ENCODE assay signal across 10 mouse cellular contexts in the genomic region with DNA sequence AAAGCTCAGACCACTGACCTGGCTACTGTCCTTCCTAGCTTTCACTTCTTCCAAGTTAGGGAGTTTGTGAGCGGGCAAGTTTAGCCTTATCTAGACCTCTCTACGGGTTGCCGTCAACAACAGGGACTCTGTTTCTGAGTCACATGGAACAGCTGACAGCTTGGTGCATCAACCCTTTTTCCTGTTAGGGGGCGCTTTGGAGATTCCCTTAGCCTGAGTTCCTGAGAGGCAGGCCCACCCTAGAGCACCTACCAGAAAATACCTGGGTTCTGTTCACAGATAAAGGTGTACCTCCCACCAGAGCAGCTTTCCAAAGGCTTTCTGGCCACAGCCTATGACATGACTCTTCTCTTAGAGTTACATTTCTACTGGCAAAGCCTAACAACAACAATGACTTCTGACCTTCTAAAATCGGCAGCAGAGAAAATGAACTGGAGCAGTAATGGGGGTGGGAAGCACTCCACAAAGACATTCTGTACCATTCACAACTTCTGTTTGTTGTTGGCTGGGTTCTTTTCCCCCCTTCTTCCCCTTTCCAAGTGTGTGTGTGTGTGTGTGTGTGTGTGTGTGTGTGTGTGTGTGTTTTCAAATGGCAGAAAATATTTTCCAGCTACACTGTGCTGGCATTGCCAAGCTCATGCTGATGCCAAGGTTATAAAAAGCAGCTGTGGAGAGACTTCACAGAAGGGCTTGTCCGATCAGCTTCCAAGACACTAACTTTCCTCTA. TPM values are rescaled to one million over a fixed set of nuclear protein-coding genes. Genes with fewer than 3 reads are reported as not detected.
DNase-seq lines count a peak whose midpoint lies in the region; ATAC-seq and TF ChIP-seq lines count a peak whose summit lies in the region.
"Had no signal": no experiment of that assay in that cellular context is flagged by ENCODE, and none has a peak within 500 bp of the region (broad histone marks: within the 10 kb centered on the region; RNA-seq: fewer than 3 reads in every experiment).

No protein-coding gene starts in this region.

- TF ChIP-seq POLR2A in CH12.LX (IDR thresholded peaks at IDR 0.05; ENCODE audit: low read depth, low read length), result no peak

- no peaks in the 10 kb centered on the region for H3K27me3 ChIP-seq in forebrain, postnatal 0 days (ENCODE audit: insufficient read depth, low read length)
- H3K27me3 ChIP-seq in forebrain, embryonic 12.5 days, result no peaks in the 10 kb centered on the region
- no peaks in the 10 kb centered on the region for H3K27me3 ChIP-seq in CH12.LX (replicated peaks)
- no peaks in the 10 kb centered on the region for H3K27me3 ChIP-seq in embryonic facial prominence, embryonic 15.5 days
- no peaks in the 10 kb centered on the region for H3K27me3 ChIP-seq in midbrain, embryonic 15.5 days (replicated peaks)
- H3K27me3 ChIP-seq: liver, embryonic 13.5 days had no signal

- H3K79me2 ChIP-seq in CH12.LX (replicated peaks; ENCODE audit: control insufficient read depth, extremely low read depth, insufficient read depth, poor library complexity, severe bottlenecking), result no peaks in the 10 kb centered on the region

- no peaks in the 10 kb centered on the region for H3K36me3 ChIP-seq in forebrain, postnatal 0 days (ENCODE audit: insufficient read depth)
- no peaks in the 10 kb centered on the region for H3K36me3 ChIP-seq in forebrain, embryonic 12.5 days (replicated peaks)
- peaks cover 4 to 21% of the 10 kb centered on the region in 2 experiments for H3K36me3 ChIP-seq in CH12.LX (replicated peaks in 1 of 2; ENCODE audit: control insufficient read depth in 1 of 2, insufficient read depth in 1 of 2, low read length in 1 of 2)
- H3K36me3 ChIP-seq in embryonic facial prominence, embryonic 15.5 days, result no peaks in the 10 kb centered on the region; the same call in 1 of the 2 replicates
- no peaks in the 10 kb centered on the region for H3K36me3 ChIP-seq in midbrain, embryonic 15.5 days (replicated peaks)
- H3K36me3 ChIP-seq: liver, embryonic 13.5 days had no signal

- peak; percentile 25 for DNase-seq in forebrain, postnatal 0 days
- DNase-seq in CH12.LX (ENCODE audit: extremely low read depth), result no peak
- DNase-seq in heart, postnatal 36 days, result peak; percentile 56 to 64
- DNase-seq in layer of hippocampus, postnatal 10 days (ENCODE audit: low spot score in 2 of 2), result no peak
- no peak for DNase-seq in left cerebral cortex, adult 11 months (ENCODE audit: low spot score)
- DNase-seq: liver, embryonic 13.5 days had no signal

- no peak for ATAC-seq in forebrain, postnatal 0 days
- ATAC-seq in forebrain, embryonic 12.5 days (ENCODE audit: low FRiP score), result no peak
- peak; percentile 59; the same call in 1 of the 2 replicates for ATAC-seq in embryonic facial prominence, embryonic 15.5 days (ENCODE audit: insufficient number of reproducible peaks, low FRiP score, low TSS enrichment, low read depth)
- ATAC-seq in midbrain, embryonic 15.5 days (replicated peaks), result no peak

- in situ Hi-C loops in CH12.LX (cut with MboI; ENCODE audit: low pct_ligation_motif_present, low pct_unique_long_range_greater_than_20kb, low sequenced_read_pairs), result loop anchor here (5.0 kb wide), 2 partner anchors 35 to 65 kb away; no protein-coding TSS in a partner anchor

- no peak overlapping the region for H3K9ac ChIP-seq in forebrain, postnatal 0 days
- H3K9ac ChIP-seq in forebrain, embryonic 12.5 days, result no peak overlapping the region
- H3K9ac ChIP-seq in CH12.LX (ENCODE audit: insufficient read depth, low read depth), result no peak overlapping the region
- H3K9ac ChIP-seq in embryonic facial prominence, embryonic 15.5 days, result no peak overlapping the region
- H3K9ac ChIP-seq in midbrain, embryonic 15.5 days, result no peak overlapping the region
- H3K9ac ChIP-seq: liver, embryonic 13.5 days had no signal

- H3K9me3 ChIP-seq in forebrain, postnatal 0 days (ENCODE audit: low read length), result no peaks in the 10 kb centered on the region
- no peaks in the 10 kb centered on the region for H3K9me3 ChIP-seq in forebrain, embryonic 12.5 days
- H3K9me3 ChIP-seq in CH12.LX (replicated peaks; ENCODE audit: low read length), result no peaks in the 10 kb centered on the region
- H3K9me3 ChIP-seq in embryonic facial prominence, embryonic 15.5 days (replicated peaks), result no peaks in the 10 kb centered on the region
- H3K9me3 ChIP-seq in midbrain, embryonic 15.5 days, result no peaks in the 10 kb centered on the region
- H3K9me3 ChIP-seq: liver, embryonic 13.5 days had no signal

- TF ChIP-seq RAD21 in CH12.LX (IDR thresholded peaks at IDR 0.05; ENCODE audit: low read depth, low read length), result no peak; the same call in 1 of the 2 replicates

- no peak overlapping the region for H3K27ac ChIP-seq in forebrain, postnatal 0 days (ENCODE audit: low read depth, low read length)
- H3K27ac ChIP-seq in forebrain, embryonic 12.5 days, result no peak overlapping the region
- no peak overlapping the region for H3K27ac ChIP-seq in CH12.LX (ENCODE audit: insufficient read depth, low read depth)
- peak overlapping the region; percentile 83 for H3K27ac ChIP-seq in embryonic facial prominence, embryonic 15.5 days (replicated peaks)
- no peak overlapping the region for H3K27ac ChIP-seq in midbrain, embryonic 15.5 days
- H3K27ac ChIP-seq: liver, embryonic 13.5 days had no signal

- intact Hi-C loops in heart, postnatal 36 days (cut with DNase I), result loop anchor here (5.0 kb wide), 2 partner anchors 110 to 350 kb away; no protein-coding TSS in a partner anchor

- no peak overlapping the region for H3K4me2 ChIP-seq in forebrain, postnatal 0 days (ENCODE audit: low read depth)
- no peak overlapping the region for H3K4me2 ChIP-seq in forebrain, embryonic 12.5 days
- H3K4me2 ChIP-seq in CH12.LX (ENCODE audit: insufficient read depth, low read depth, poor library complexity, severe bottlenecking), result no peak overlapping the region
- no peak overlapping the region for H3K4me2 ChIP-seq in embryonic facial prominence, embryonic 15.5 days (replicated peaks)
- no peak overlapping the region for H3K4me2 ChIP-seq in midbrain, embryonic 15.5 days
- H3K4me2 ChIP-seq: liver, embryonic 13.5 days had no signal

- no peaks in the 10 kb centered on the region; the same call in 1 of the 2 replicates for H3K4me1 ChIP-seq in forebrain, postnatal 0 days (ENCODE audit: insufficient read depth)
- H3K4me1 ChIP-seq in forebrain, embryonic 12.5 days, result peaks cover 18% of the 10 kb centered on the region
- H3K4me1 ChIP-seq in CH12.LX (ENCODE audit: control insufficient read depth in 1 of 2, insufficient read depth in 2 of 2), result peaks cover 9 to 52% of the 10 kb centered on the region in 2 experiments; a peak in 3 of 4 replicates
- peaks cover 56% of the 10 kb centered on the region for H3K4me1 ChIP-seq in embryonic facial prominence, embryonic 15.5 days
- H3K4me1 ChIP-seq in midbrain, embryonic 15.5 days, result peaks cover 10% of the 10 kb centered on the region

- dilution Hi-C loops in CH12.LX (cut with MboI; ENCODE audit: extremely low pct_ligation_motif_present, extremely low pct_unique_long_range_greater_than_20kb, low sequenced_read_pairs), result loop anchor here (25.0 kb wide), 1 partner anchor 430 kb away; a partner anchor contains a TSS

- no peak overlapping the region for H3K4me3 ChIP-seq in forebrain, postnatal 0 days (ENCODE audit: low read depth, low read length)
- H3K4me3 ChIP-seq in forebrain, embryonic 12.5 days (replicated peaks), result no peak overlapping the region
- H3K4me3 ChIP-seq in CH12.LX (replicated peaks in 1 of 3; ENCODE audit: low read depth in 2 of 3, low read length in 2 of 3, poor library complexity in 1 of 3), result no peak overlapping the region
- no peak overlapping the region for H3K4me3 ChIP-seq in embryonic facial prominence, embryonic 15.5 days (replicated peaks)
- H3K4me3 ChIP-seq in midbrain, embryonic 15.5 days, result no peak overlapping the region
- H3K4me3 ChIP-seq: erythroblast, embryonic 14.5 days; liver, embryonic 13.5 days had no signal

- TF ChIP-seq EP300 in CH12.LX (IDR thresholded peaks at IDR 0.05; ENCODE audit: low read length), result no peak

- TF ChIP-seq CTCF in forebrain, postnatal 0 days (IDR thresholded peaks at IDR 0.05; ENCODE audit: low read depth), result 0 out of 2 replicates have a peak, but pooled peaks have one; percentile 12
- TF ChIP-seq CTCF in CH12.LX (conservative IDR thresholded peaks at IDR 0.05 in 1 of 2, IDR thresholded peaks at IDR 0.05 in 1 of 2; ENCODE audit: low read depth in 2 of 2, low read length in 2 of 2), result peak in 1 of 2 experiments; percentile 46; a peak in 2 of 4 replicates

- WGBS in forebrain, postnatal 0 days, result 58% methylated on average over 6 of the region's 6 CpGs
- 62% methylated on average over 6 of the region's 6 CpGs for WGBS in forebrain, embryonic 12.5 days
- 47% methylated on average over 6 of the region's 6 CpGs for WGBS in embryonic facial prominence, embryonic 15.5 days
- 73% methylated on average over 6 of the region's 6 CpGs for WGBS in midbrain, embryonic 15.5 days

TF ChIP-seq in CH12.LX, 34 proteins besides CTCF, POLR2A, EP300 and RAD21 (continues in another document):
- TF ChIP-seq ETS1 (conservative IDR thresholded peaks at IDR 0.05; ENCODE audit: low read depth, low read length) (peak; percentile 40; the same call in 1 of the 2 replicates), SMC3 (IDR thresholded peaks at IDR 0.05; ENCODE audit: low read depth, low read length) (peak; percentile 19)

RNA-seq across cellular contexts. Expression of a gene that starts 28.3 kb away (rescaled TPM):
- 181 and 195 TPM in 2 replicates for total RNA-seq in forebrain, postnatal 0 days (2014; rRNA removed)
- polyA plus RNA-seq in forebrain, postnatal 0 days (2015; fragmentation: Nextera tagmentation; extraction: Ambion mirVana), result 228 and 256 TPM in 2 replicates
- 194 and 201 TPM in 2 replicates for polyA plus RNA-seq in forebrain, embryonic 12.5 days (2016; fragmentation: Nextera tagmentation; extraction: Ambion mirVana)
- total RNA-seq in CH12.LX (2012; rRNA removed), result 337 and 394 TPM in 2 replicates
- 130 and 151 TPM in 2 replicates for total RNA-seq in CH12.LX (2014; rRNA removed)
- polyA plus RNA-seq in CH12.LX (2012; ENCODE audit: insufficient read length, low read depth), result 513 TPM in 2 replicates
- 185 and 193 TPM in 2 replicates for polyA plus RNA-seq in embryonic facial prominence, embryonic 15.5 days (2015; fragmentation: Nextera tagmentation; extraction: Ambion mirVana)
- 10 to 100 TPM; 81.7 to 91.3 TPM for total RNA-seq in heart, postnatal 36 days (2021)
- 100 to 1,000 TPM; 186 to 197 TPM for total RNA-seq in layer of hippocampus, postnatal 10 days (2021)
- polyA plus RNA-seq in midbrain, embryonic 15.5 days (2015; fragmentation: Nextera tagmentation; extraction: Ambion mirVana), result 197 and 198 TPM in 2 replicates

RNA-seq across cellular contexts. Expression of a gene that starts 53.5 kb away (rescaled TPM):
- 24.7 and 26.1 TPM in 2 replicates for total RNA-seq in forebrain, postnatal 0 days (2014; rRNA removed)
- polyA plus RNA-seq in forebrain, postnatal 0 days (2015; fragmentation: Nextera tagmentation; extraction: Ambion mirVana), result 23.2 and 31.1 TPM in 2 replicates
- polyA plus RNA-seq in forebrain, embryonic 12.5 days (2016; fragmentation: Nextera tagmentation; extraction: Ambion mirVana), result 30.4 and 33.0 TPM in 2 replicates
- total RNA-seq in CH12.LX (2012; rRNA removed) (24.8 and 29.8 TPM in 2 replicates), CH12.LX (2014; rRNA removed) (42.7 and 47.2 TPM in 2 replicates)
- 42.3 and 52.4 TPM in 2 replicates for polyA plus RNA-seq in CH12.LX (2012; ENCODE audit: insufficient read length, low read depth)
- polyA plus RNA-seq in embryonic facial prominence, embryonic 15.5 days (2015; fragmentation: Nextera tagmentation; extraction: Ambion mirVana), result 23.1 and 23.7 TPM in 2 replicates
- 1 to 10 TPM; 3.1 to 3.4 TPM for total RNA-seq in heart, postnatal 36 days (2021)
- total RNA-seq in layer of hippocampus, postnatal 10 days (2021), result 10 to 100 TPM; 17.4 to 19.5 TPM
- 24.8 and 26.5 TPM in 2 replicates for polyA plus RNA-seq in midbrain, embryonic 15.5 days (2015; fragmentation: Nextera tagmentation; extraction: Ambion mirVana)

Comparison
In these comparisons a context has a peak if more than half of its experiments do, and no peak if none do; other contexts are left out.
1. DNase-seq: peak in forebrain, postnatal 0 days (single experiment) and heart, postnatal 36 days (2 of 2); none in CH12.LX (single experiment), layer of hippocampus, postnatal 10 days (0 of 2) and left cerebral cortex, adult 11 months (single experiment).